Mouse (Mus musculus): ENCODE measurements around the gene Daxx.

DNA sequence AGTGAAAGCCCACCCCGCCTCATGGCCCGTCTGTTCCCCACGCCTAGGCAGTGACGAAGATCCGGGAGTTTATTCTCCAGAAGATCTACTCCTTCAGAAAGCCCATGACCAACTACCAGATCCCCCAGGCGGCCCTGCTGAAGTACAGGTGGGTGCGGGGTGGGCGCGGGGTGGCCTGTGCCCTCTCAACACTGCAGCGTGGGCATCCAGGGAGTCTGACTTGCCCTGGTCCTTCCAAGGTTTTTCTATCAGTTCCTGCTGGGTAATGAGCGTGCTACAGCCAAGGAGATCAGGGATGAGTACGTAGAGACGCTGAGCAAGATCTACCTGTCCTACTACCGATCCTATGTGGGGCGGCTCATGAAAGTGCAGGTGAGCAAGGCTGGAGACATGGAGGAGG, 50.7 kb downstream of the Daxx start:
- no peak for TF ChIP-seq CTCF (IDR thresholded peaks at IDR 0.05; ENCODE audit: low read depth)
- no peak for TF ChIP-seq EP300 (optimal IDR thresholded peaks at IDR 0.05)

All from stomach, postnatal 0 days (tissue).